Mouse (Mus musculus) stomach, embryonic 16.5 days (tissue): Measurements from ENCODE around the gene Thbs1. TPM values are rescaled to one million over a fixed set of nuclear protein-coding genes. Genes with fewer than 3 reads are reported as not detected.
A peak's percentile ranks its signal among the peaks of the same experiment; 100 is the strongest.

ENCODE experiments used
- ATAC-seq: fragments of 200-750 bp; cut with Nextera tagmentation; 2 replicates; pipeline ENCODE4 v1.8.0; 2017; ENCODE audit warnings: moderate number of reproducible peaks, moderate TSS enrichment; ENCODE audit not compliant: insufficient read depth, low FRiP score
- H3K27ac ChIP-seq: fragments of 300-500 bp; sonication (generic); 2 replicates; pipeline ENCODE4 v1.5.1; 2014; ENCODE audit warnings: low read length
- H3K27me3 ChIP-seq: fragments of 300-500 bp; sonication (generic); 2 replicates; pipeline ENCODE4 v1.6.1; 2014; ENCODE audit warnings: low read length, control low read depth, mixed read lengths; ENCODE audit not compliant: control insufficient read depth, insufficient read depth
- H3K36me3 ChIP-seq: fragments of 300-500 bp; sonication (generic); 2 replicates; pipeline ENCODE4 v1.6.1; 2014; ENCODE audit warnings: low read length; ENCODE audit not compliant: control insufficient read depth, insufficient read depth
- H3K4me1 ChIP-seq: fragments of 300-500 bp; sonication (generic); 2 replicates; pipeline ENCODE4 v1.6.1; 2014; ENCODE audit warnings: low read length, control low read depth, mixed read lengths; ENCODE audit not compliant: control insufficient read depth, insufficient read depth
- H3K4me2 ChIP-seq: fragments of 300-500 bp; sonication (generic); 2 replicates; pipeline ENCODE4 v1.6.1; 2014; ENCODE audit warnings: low read depth, low read length, mixed read lengths
- H3K4me3 ChIP-seq: fragments of 300-500 bp; sonication (generic); replicated peaks from 2 replicates; pipeline ENCODE4 v1.5.1; 2014; ENCODE audit warnings: mild to moderate bottlenecking, low read length
- H3K9ac ChIP-seq: fragments of 300-500 bp; sonication (generic); 2 replicates; pipeline ENCODE4 v1.6.1; 2014; ENCODE audit warnings: low read length
- H3K9me3 ChIP-seq: fragments of 300-500 bp; sonication (generic); replicated peaks from 2 replicates; pipeline ENCODE4 v1.6.1; 2016; ENCODE audit warnings: low read length, control low read depth; ENCODE audit not compliant: control insufficient read depth
- WGBS: fragments of 180-500 bp; shearing (Covaris S2); extraction: QIAGEN DNeasy Blood & Tissue Kit; methylation state at CpG from one replicate; pipeline ENCODE4 v1.1.7; 2014; 5-methylcytosine and 5-hydroxymethylcytosine counted together
- polyA plus RNA-seq: library from polyadenylated mRNA; unstranded; fragments of >200 nt; fragmentation: Nextera tagmentation; extraction: Ambion mirVana; gene quantifications from 2 replicates; pipeline ENCODE4 v1.2.1, GENCODE M21; 2015

The Thbs1 gene
- polyA plus RNA-seq, 1 experiment from 2014 or later: 79.3 TPM

GRCm38 (mm10) chr2:118112438-118112837 is 762 bp downstream of the Thbs1 start:
- H3K4me1 ChIP-seq: peaks cover 26% of the 10 kb centered on the region
- peak overlapping the region; percentile 85 for H3K9ac ChIP-seq
- no peaks in the 10 kb centered on the region for H3K36me3 ChIP-seq
- peak overlapping the region; percentile 94 for H3K4me2 ChIP-seq
- ATAC-seq: no peak
- H3K9me3 ChIP-seq: no peaks in the 10 kb centered on the region
- no peak overlapping the region; the same call in 1 of the 2 replicates for H3K27ac ChIP-seq
- H3K4me3 ChIP-seq: peak overlapping the region; percentile 84
- 9% methylated on average over 5 of the region's 5 CpGs for WGBS
- no peaks in the 10 kb centered on the region for H3K27me3 ChIP-seq

GRCm38 (mm10) chr2:118112846-118113479 is 1.3 kb downstream of the Thbs1 start:
- peaks cover 26% of the 10 kb centered on the region for H3K4me1 ChIP-seq
- 39% methylated on average over 21 of the region's 21 CpGs for WGBS
- ATAC-seq: no peak

GRCm38 (mm10) chr2:118113808-118114524 is 2.3 kb downstream of the Thbs1 start:
- Histone ChIP-seq H3K27ac (no peak overlapping the region), H3K9ac (peak overlapping the region; percentile 62), H3K4me1 (peaks cover 26% of the 10 kb centered on the region), H3K4me3 (peak overlapping the region; percentile 84), H3K4me2 (peak overlapping the region; percentile 94), H3K27me3 (no peaks in the 10 kb centered on the region), H3K36me3 (peaks cover 10% of the 10 kb centered on the region; the same call in 1 of the 2 replicates), H3K9me3 (no peaks in the 10 kb centered on the region)
- WGBS: 34% methylated on average over 8 of the region's 8 CpGs
- ATAC-seq: no peak

More at GRCm38 (mm10) chr2:118112846-118113479, 1.3 kb downstream of the Thbs1 start:
- Histone ChIP-seq H3K27ac (0 out of 2 replicates have a peak overlapping the region, but pooled peaks have one; percentile 34), H3K36me3 (0 out of 2 replicates have a peak, but pooled peaks cover under 1% of the 10 kb centered on the region), H3K4me3 (peak overlapping the region; percentile 84), H3K9ac (peak overlapping the region; percentile 85), H3K9me3 (no peaks in the 10 kb centered on the region), H3K4me2 (peak overlapping the region; percentile 94), H3K27me3 (no peaks in the 10 kb centered on the region)

- H3K27ac ChIP-seq: no peak overlapping the region
- peaks cover 22% of the 10 kb centered on the region for H3K4me1 ChIP-seq
- peak overlapping the region; percentile 84 for H3K4me3 ChIP-seq
- no peaks in the 10 kb centered on the region for H3K27me3 ChIP-seq
- peak overlapping the region; percentile 62 for H3K9ac ChIP-seq
- H3K4me2 ChIP-seq: peak overlapping the region; percentile 94
- peaks cover 17% of the 10 kb centered on the region; the same call in 1 of the 2 replicates for H3K36me3 ChIP-seq
- no peaks in the 10 kb centered on the region for H3K9me3 ChIP-seq
- ATAC-seq: no peak
- 79% methylated on average over 10 of the region's 10 CpGs for WGBS
Measured at GRCm38 (mm10) chr2:118114671-118115070, 3.0 kb downstream of the Thbs1 start.

- 83% methylated on average over 7 of the region's 7 CpGs for WGBS
- H3K4me1 ChIP-seq: peaks cover 12% of the 10 kb centered on the region
- peak overlapping the region; percentile 94; the same call in 1 of the 2 replicates for H3K4me2 ChIP-seq
- peaks cover 27% of the 10 kb centered on the region for H3K36me3 ChIP-seq
- no peaks in the 10 kb centered on the region for H3K27me3 ChIP-seq
- no peak for ATAC-seq
- no peak overlapping the region for H3K4me3 ChIP-seq
- no peak overlapping the region for H3K27ac ChIP-seq
- no peaks in the 10 kb centered on the region for H3K9me3 ChIP-seq
- H3K9ac ChIP-seq: no peak overlapping the region; the same call in 1 of the 2 replicates
Measured at GRCm38 (mm10) chr2:118115647-118116046, 4.0 kb downstream of the Thbs1 start.

GRCm38 (mm10) chr2:118116180-118116579 is 4.5 kb downstream of the Thbs1 start:
- no peak overlapping the region for H3K4me2 ChIP-seq

GRCm38 (mm10) chr2:118116754-118117290 is 5.1 kb downstream of the Thbs1 start:
- 62% methylated on average over 3 of the region's 3 CpGs for whole genome bisulfite sequencing
- H3K4me3 ChIP-seq: no peak overlapping the region
- H3K9ac ChIP-seq: no peak overlapping the region
- H3K4me2 ChIP-seq: no peak overlapping the region
- H3K4me1 ChIP-seq: peaks cover 11% of the 10 kb centered on the region; the same call in 1 of the 2 replicates
- H3K27me3 ChIP-seq: no peaks in the 10 kb centered on the region
- ATAC-seq: no peak
- no peak overlapping the region for H3K27ac ChIP-seq
- H3K9me3 ChIP-seq: no peaks in the 10 kb centered on the region
- H3K36me3 ChIP-seq: peaks cover 33% of the 10 kb centered on the region

More at GRCm38 (mm10) chr2:118116180-118116579, 4.5 kb downstream of the Thbs1 start:
- Histone ChIP-seq H3K36me3 (peaks cover 32% of the 10 kb centered on the region), H3K27ac (no peak overlapping the region), H3K4me1 (peaks cover 11% of the 10 kb centered on the region; the same call in 1 of the 2 replicates), H3K9ac (no peak overlapping the region), H3K4me3 (no peak overlapping the region), H3K27me3 (no peaks in the 10 kb centered on the region), H3K9me3 (no peaks in the 10 kb centered on the region)
- 59% methylated on average over 2 of the region's 2 CpGs for WGBS
- no peak for ATAC-seq

GRCm38 (mm10) chr2:118117401-118117800 is 5.7 kb downstream of the Thbs1 start:
- Histone ChIP-seq H3K4me1 (peaks cover 11% of the 10 kb centered on the region; the same call in 1 of the 2 replicates), H3K4me2 (no peak overlapping the region), H3K4me3 (no peak overlapping the region), H3K27ac (no peak overlapping the region), H3K36me3 (peaks cover 34% of the 10 kb centered on the region), H3K9me3 (no peaks in the 10 kb centered on the region), H3K27me3 (no peaks in the 10 kb centered on the region), H3K9ac (no peak overlapping the region)
- WGBS: 66% methylated on average over 11 of the region's 11 CpGs
- no peak for ATAC-seq

GRCm38 (mm10) chr2:118118045-118118444 is 6.4 kb downstream of the Thbs1 start:
- no peak for ATAC-seq

More at GRCm38 (mm10) chr2:118118045-118118444, 6.4 kb downstream of the Thbs1 start:
- H3K27me3 ChIP-seq: no peaks in the 10 kb centered on the region
- no peak overlapping the region for H3K4me3 ChIP-seq
- H3K27ac ChIP-seq: no peak overlapping the region
- no peak overlapping the region for H3K9ac ChIP-seq
- peaks cover 40% of the 10 kb centered on the region for H3K36me3 ChIP-seq
- no peak overlapping the region for H3K4me2 ChIP-seq
- 75% methylated on average over 6 of the region's 6 CpGs for WGBS
- H3K9me3 ChIP-seq: no peaks in the 10 kb centered on the region
- H3K4me1 ChIP-seq: peaks cover 11% of the 10 kb centered on the region; the same call in 1 of the 2 replicates
